In genomic region chr1:58972851-58973365, GRCm38 (mm10) we compare ENCODE assay signal across 8 mouse cellular contexts. TPM values are rescaled to one million over a fixed set of nuclear protein-coding genes. Genes with fewer than 3 reads are reported as not detected.
DNase-seq lines count a peak whose midpoint lies in the region; ATAC-seq and TF ChIP-seq lines count a peak whose summit lies in the region.

No protein-coding gene starts in this region.

- intact Hi-C loops in heart, postnatal 14 days (cut with DNase I): loop anchor here (5.0 kb wide), 1 partner anchor 66 kb away; no protein-coding TSS in a partner anchor
- intact Hi-C loops in left cerebral cortex, postnatal 36 days (cut with DNase I): loop anchor here (10.0 kb wide), 1 partner anchor 48 kb away; no protein-coding TSS in a partner anchor
- intact Hi-C loops in left cerebral cortex, postnatal 14 days (cut with DNase I): no loop called here

- TF ChIP-seq EP300 in heart, postnatal 0 days (IDR thresholded peaks at IDR 0.05; ENCODE audit: low read depth): no peak

- peak overlapping the region; percentile 83 for H3K4me3 ChIP-seq in heart, postnatal 0 days (ENCODE audit: low read depth, low read length)
- H3K4me3 ChIP-seq in forebrain, embryonic 16.5 days (replicated peaks; ENCODE audit: low read length): peak overlapping the region; percentile 57
- H3K4me3 ChIP-seq in midbrain, embryonic 11.5 days (ENCODE audit: low read depth, low read length): peak overlapping the region; percentile 79

- peak overlapping the region; percentile 92 for H3K27ac ChIP-seq in heart, postnatal 0 days (ENCODE audit: low read depth)
- H3K27ac ChIP-seq in forebrain, embryonic 16.5 days (ENCODE audit: low read length): peak overlapping the region; percentile 92
- H3K27ac ChIP-seq in midbrain, embryonic 11.5 days (ENCODE audit: low read depth, low read length): peak overlapping the region; percentile 44

- no peak for ATAC-seq in heart, postnatal 0 days (ENCODE audit: insufficient read depth, low read depth)
- peak; percentile 21 for ATAC-seq in forebrain, embryonic 16.5 days
- ATAC-seq in midbrain, embryonic 11.5 days (ENCODE audit: low FRiP score): peak; percentile 57

- under 1% methylated on average over 28 of the region's 28 CpGs for WGBS in heart, postnatal 0 days
- under 1% methylated on average over 28 of the region's 28 CpGs for WGBS in forebrain, embryonic 16.5 days
- WGBS in midbrain, embryonic 11.5 days: 0% methylated on average over 28 of the region's 28 CpGs

- peak overlapping the region; percentile 89 for H3K4me2 ChIP-seq in heart, postnatal 0 days (ENCODE audit: low read depth, low read length)
- peak overlapping the region; percentile 80 for H3K4me2 ChIP-seq in forebrain, embryonic 16.5 days (ENCODE audit: low read length)
- peak overlapping the region; percentile 64 for H3K4me2 ChIP-seq in midbrain, embryonic 11.5 days

- 0 out of 2 replicates have a peak, but pooled peaks cover 6% of the 10 kb centered on the region for H3K36me3 ChIP-seq in heart, postnatal 0 days (replicated peaks; ENCODE audit: control insufficient read depth, insufficient read depth, low read length)
- H3K36me3 ChIP-seq in forebrain, embryonic 16.5 days (ENCODE audit: control insufficient read depth, insufficient read depth): no peaks in the 10 kb centered on the region
- H3K36me3 ChIP-seq in midbrain, embryonic 11.5 days (ENCODE audit: control insufficient read depth, insufficient read depth, low read length): no peaks in the 10 kb centered on the region

- no peaks in the 10 kb centered on the region for H3K27me3 ChIP-seq in heart, postnatal 0 days (ENCODE audit: control insufficient read depth, insufficient read depth, low read length)
- no peaks in the 10 kb centered on the region for H3K27me3 ChIP-seq in forebrain, embryonic 16.5 days (replicated peaks; ENCODE audit: control insufficient read depth, insufficient read depth, low read length)
- H3K27me3 ChIP-seq in midbrain, embryonic 11.5 days (ENCODE audit: control insufficient read depth, insufficient read depth, low read length): no peaks in the 10 kb centered on the region; the same call in 1 of the 2 replicates

- TF ChIP-seq CTCF in heart, postnatal 0 days (IDR thresholded peaks at IDR 0.05; ENCODE audit: low read depth): no peak

- peaks cover 46% of the 10 kb centered on the region for H3K4me1 ChIP-seq in heart, postnatal 0 days (ENCODE audit: control insufficient read depth, insufficient read depth)
- H3K4me1 ChIP-seq in forebrain, embryonic 16.5 days (replicated peaks; ENCODE audit: control insufficient read depth, insufficient read depth, low read length): peaks cover 42% of the 10 kb centered on the region
- H3K4me1 ChIP-seq in midbrain, embryonic 11.5 days (ENCODE audit: control insufficient read depth, insufficient read depth, low read length): peaks cover 24% of the 10 kb centered on the region

- no peak for DNase-seq in heart, postnatal 0 days (ENCODE audit: low spot score)
- DNase-seq in heart, postnatal 14 days: no peak
- DNase-seq in adipocyte (ENCODE audit: low spot score): peak; percentile 63
- no peak for DNase-seq in midbrain, embryonic 11.5 days (ENCODE audit: low spot score, missing footprints)
- DNase-seq in layer of hippocampus, adult 9-10 months (ENCODE audit: low spot score): no peak
- no peak for DNase-seq in left cerebral cortex, postnatal 36 days (ENCODE audit: low spot score in 2 of 2)
- no peak for DNase-seq in left cerebral cortex, postnatal 14 days (ENCODE audit: low spot score in 2 of 2)

- H3K9me3 ChIP-seq in heart, postnatal 0 days (replicated peaks; ENCODE audit: control insufficient read depth, low read length): no peaks in the 10 kb centered on the region
- no peaks in the 10 kb centered on the region for H3K9me3 ChIP-seq in forebrain, embryonic 16.5 days (ENCODE audit: control insufficient read depth, low read length)
- H3K9me3 ChIP-seq in midbrain, embryonic 11.5 days (ENCODE audit: control insufficient read depth, low read length): no peaks in the 10 kb centered on the region

- peak overlapping the region; percentile 78 for H3K9ac ChIP-seq in heart, postnatal 0 days (replicated peaks; ENCODE audit: low read depth, low read length)
- peak overlapping the region; percentile 67 for H3K9ac ChIP-seq in forebrain, embryonic 16.5 days (replicated peaks; ENCODE audit: low read depth, low read length)
- peak overlapping the region; percentile 86 for H3K9ac ChIP-seq in midbrain, embryonic 11.5 days (ENCODE audit: low read length)

RNA-seq across cellular contexts. Expression of gene Trak2, which starts 0.3 kb away (rescaled TPM):
- 87.2 and 117 TPM in 2 replicates for total RNA-seq in heart, postnatal 0 days (2014; rRNA removed; ENCODE audit: low replicate concordance)
- 26.9 and 32.7 TPM in 2 replicates for polyA plus RNA-seq in heart, postnatal 0 days (2015; fragmentation: Nextera tagmentation; extraction: Ambion mirVana)
- 100 to 1,000 TPM; 154 to 179 TPM for total RNA-seq in heart, postnatal 14 days (2021)
- polyA plus RNA-seq in forebrain, embryonic 16.5 days (2015; fragmentation: Nextera tagmentation; extraction: Ambion mirVana): 24.0 and 26.1 TPM in 2 replicates
- 11.1 and 12.5 TPM in 2 replicates for polyA plus RNA-seq in midbrain, embryonic 11.5 days (2014; fragmentation: Nextera tagmentation; extraction: Ambion mirVana)
- total RNA-seq in left cerebral cortex, postnatal 36 days (2021): 100 to 1,000 TPM; 157 to 160 TPM
- total RNA-seq in left cerebral cortex, postnatal 14 days (2021): 100 to 1,000 TPM; 186 to 202 TPM

RNA-seq across cellular contexts. Expression of gene Stradb, which starts 0.4 kb away (rescaled TPM):
- total RNA-seq in heart, postnatal 0 days (2014; rRNA removed; ENCODE audit: low replicate concordance): 9.7 and 22.7 TPM in 2 replicates
- polyA plus RNA-seq in heart, postnatal 0 days (2015; fragmentation: Nextera tagmentation; extraction: Ambion mirVana): 25.1 and 27.4 TPM in 2 replicates
- total RNA-seq in heart, postnatal 14 days (2021): 10 to 100 TPM; 35.1 to 40.0 TPM
- 104 and 108 TPM in 2 replicates for polyA plus RNA-seq in forebrain, embryonic 16.5 days (2015; fragmentation: Nextera tagmentation; extraction: Ambion mirVana)
- polyA plus RNA-seq in midbrain, embryonic 11.5 days (2014; fragmentation: Nextera tagmentation; extraction: Ambion mirVana): 35.1 and 36.9 TPM in 2 replicates
- 10 to 100 TPM; 56.8 to 61.5 TPM for total RNA-seq in left cerebral cortex, postnatal 36 days (2021)
- total RNA-seq in left cerebral cortex, postnatal 14 days (2021): 10 to 100 TPM; 62.2 to 81.1 TPM
